Mouse (Mus musculus): Measurements from ENCODE around the gene Plcxd2.

Gene Plcxd2

GRCm38 (mm10) chr16:45990901-45991676, 18.9 kb downstream of the Plcxd2 start:
- DNase-seq (ENCODE audit: low read depth, low spot score), result peak; percentile 49

GRCm38 (mm10) chr16:45986236-45986635, 23.8 kb downstream of the Plcxd2 start:
- DNase-seq (ENCODE audit: low read depth, low spot score), result no peak

- no peak for DNase-seq (ENCODE audit: low read depth, low spot score)
Observed at GRCm38 (mm10) chr16:45984610-45985606, 25.1 kb downstream of the Plcxd2 start.

- no peak for DNase-seq (ENCODE audit: low read depth, low spot score)
Observed at GRCm38 (mm10) chr16:45976251-45976650, 33.8 kb downstream of the Plcxd2 start.

DNA sequence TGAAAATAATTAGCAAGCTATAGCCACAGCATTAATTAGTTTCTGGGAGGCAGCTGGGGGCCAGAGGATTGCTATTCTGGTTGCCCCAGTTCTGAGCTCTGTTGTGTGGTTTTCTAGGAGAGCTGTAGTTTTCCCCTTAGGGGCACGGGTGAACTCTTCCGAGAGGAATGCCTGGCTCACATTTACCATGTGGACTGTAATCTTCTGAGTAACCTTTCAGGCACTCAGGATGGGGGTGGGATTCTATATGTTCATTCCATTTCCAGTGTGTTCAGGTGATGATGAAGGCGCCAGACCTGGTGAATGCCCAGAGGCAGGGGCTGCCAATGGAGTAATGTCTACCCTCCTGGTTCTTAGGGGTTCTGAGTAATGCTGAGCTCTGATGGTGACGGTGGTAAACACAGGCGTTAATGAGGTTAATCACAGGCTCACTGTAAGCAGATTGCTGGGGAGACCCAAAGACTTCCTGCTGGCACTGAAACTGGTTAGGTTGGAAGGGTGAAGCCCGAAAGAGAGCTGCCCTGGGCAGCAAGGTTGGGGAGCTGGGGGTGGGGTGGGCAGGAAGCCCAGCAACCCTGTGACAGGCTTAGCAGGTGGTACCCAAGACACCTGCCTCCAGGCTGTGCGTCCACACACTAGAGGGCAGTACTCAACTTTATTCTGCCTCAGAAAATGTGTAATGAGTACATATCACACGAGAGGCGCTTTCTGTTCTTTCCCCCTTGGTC, 35.9 kb downstream of the Plcxd2 start:
- peak; percentile 11 for DNase-seq (ENCODE audit: low read depth, low spot score)

DNA sequence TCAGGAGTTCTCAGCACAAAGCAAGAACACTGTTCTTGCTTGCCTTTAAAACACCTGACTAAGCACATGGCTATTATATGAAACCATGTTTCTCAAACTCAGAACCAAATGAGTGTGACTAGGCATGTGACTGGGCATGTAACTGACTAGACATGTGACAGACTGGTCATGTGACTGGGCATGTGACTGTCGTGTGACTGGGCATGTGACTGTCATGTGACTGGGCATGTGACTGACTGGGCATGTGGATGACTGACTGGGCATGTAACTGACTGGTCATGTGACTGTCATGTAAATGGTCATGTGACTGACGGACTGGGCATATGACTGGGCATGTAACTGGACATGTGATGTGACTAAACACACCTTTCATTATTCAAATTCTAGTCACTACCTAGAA, 39.8 kb downstream of the Plcxd2 start:
- peak; percentile 32 for DNase-seq (ENCODE audit: low read depth, low spot score)

- DNase-seq (ENCODE audit: low read depth, low spot score), result no peak
Observed at GRCm38 (mm10) chr16:45968716-45969115, 41.3 kb downstream of the Plcxd2 start.

- peak; percentile 54 for DNase-seq (ENCODE audit: low read depth, low spot score)
Observed at GRCm38 (mm10) chr16:45967471-45967870, 42.5 kb downstream of the Plcxd2 start.

- DNase-seq (ENCODE audit: low read depth, low spot score), result no peak
Observed at GRCm38 (mm10) chr16:45966604-45967003, 43.4 kb downstream of the Plcxd2 start.

DNA sequence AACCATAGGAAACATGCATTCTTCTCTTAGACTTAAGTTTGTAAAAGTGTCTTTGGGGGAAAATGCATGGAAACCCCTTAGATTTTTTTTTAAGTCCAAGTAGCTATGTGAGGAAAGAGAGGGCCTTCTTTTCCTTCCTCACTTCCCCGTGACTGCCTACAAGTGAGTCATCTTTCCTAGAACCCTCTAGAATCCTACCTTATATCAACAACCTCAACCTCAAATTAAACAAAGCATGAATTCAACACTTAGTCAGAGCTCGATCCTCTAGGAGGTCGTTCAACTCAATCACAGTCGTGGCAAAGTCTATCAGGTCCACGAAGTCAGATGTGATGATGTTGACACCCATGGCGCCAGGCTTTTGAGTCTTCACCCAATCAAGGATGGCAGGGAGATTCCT, 45.2 kb downstream of the Plcxd2 start:
- DNase-seq (ENCODE audit: low read depth, low spot score), result no peak

DNA sequence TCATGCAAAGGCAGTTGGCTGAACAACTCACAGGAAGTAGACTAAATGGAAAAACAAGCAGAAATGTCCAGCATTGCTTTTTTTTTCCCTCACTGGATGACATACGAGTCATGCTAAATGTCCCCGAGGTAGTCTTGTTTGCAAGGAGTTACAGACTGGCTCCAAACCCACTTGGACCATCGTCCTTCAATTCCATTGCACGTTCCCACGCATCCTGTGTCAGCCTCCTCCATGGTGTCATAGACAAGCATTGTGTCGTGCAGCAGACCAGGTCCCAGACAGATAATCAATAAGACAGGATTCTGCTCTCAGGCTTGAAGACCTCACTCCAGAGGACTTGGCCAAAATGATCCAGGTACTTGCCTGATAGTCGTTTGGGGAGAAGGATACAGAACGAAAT, 46.2 kb downstream of the Plcxd2 start:
- DNase-seq (ENCODE audit: low read depth, low spot score), result no peak

- no peak for DNase-seq (ENCODE audit: low read depth, low spot score)
Observed at GRCm38 (mm10) chr16:45963088-45963487, 46.9 kb downstream of the Plcxd2 start.

DNA sequence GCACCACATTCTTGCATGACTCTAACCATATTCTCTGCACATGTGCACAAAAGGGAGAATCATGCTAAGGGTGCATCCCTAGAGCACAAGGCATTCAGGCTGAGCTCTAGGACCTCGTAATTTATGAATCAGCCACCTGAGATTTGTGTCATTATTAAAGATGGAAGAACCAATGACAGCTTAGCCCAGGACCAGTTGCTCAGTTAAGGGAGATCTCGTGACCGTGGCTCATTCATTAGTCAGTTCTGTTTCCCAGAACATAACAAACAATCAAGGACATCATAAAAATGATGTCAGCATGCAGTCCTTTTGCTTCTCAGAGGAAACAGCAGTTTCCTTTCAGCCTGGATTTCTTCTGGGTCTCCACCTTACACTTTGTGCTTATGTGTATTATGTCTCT, 49.0 kb downstream of the Plcxd2 start:
- DNase-seq (ENCODE audit: low read depth, low spot score), result no peak

- no peak for DNase-seq (ENCODE audit: low read depth, low spot score)
Observed at GRCm38 (mm10) chr16:45956390-45956950, 53.5 kb downstream of the Plcxd2 start.

DNA sequence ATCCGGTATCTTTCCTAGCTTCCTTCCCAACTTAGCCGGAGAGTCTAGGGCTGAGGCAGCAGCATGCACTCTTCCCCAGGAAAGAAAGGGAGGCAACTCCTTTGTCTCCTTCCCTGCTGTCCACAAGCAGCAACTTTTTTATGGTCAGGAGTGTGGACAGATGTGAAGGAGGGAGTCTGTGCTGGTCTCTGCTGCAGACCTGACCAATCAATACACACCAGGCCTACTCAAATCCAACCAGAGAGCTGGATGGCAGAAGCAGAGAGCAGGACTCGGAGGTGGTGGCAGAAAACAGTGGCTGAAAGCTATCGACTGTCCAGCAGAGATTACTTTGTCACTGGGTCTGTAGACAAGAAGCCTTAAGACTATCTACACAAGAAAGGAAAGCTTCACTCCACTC, 56.6 kb downstream of the Plcxd2 start, which contains the start of gene Phldb2:
Gene Phldb2, minus strand, starts transcription at position 205 of the 400 bp plus-strand sequence.
- no peak for DNase-seq (ENCODE audit: low read depth, low spot score)

DNA sequence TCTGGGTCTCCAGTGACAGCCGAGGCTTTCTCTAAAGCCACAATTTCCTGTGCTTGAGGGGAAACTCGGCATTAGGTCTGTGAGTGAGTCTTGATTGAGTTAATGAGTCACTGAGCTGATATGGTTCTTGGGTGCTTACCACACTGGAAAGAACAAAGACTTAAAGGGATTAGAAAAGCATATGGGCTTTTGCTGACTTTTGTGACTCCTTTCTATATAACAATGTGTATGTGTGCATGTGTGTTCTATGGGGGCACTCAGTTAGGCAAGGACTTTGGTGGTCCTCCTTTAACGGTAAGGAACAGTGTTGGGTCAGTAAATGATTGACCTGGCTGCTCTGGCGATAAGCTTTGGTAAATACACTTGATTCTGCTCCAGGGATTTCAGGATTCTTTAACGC, 57.5 kb downstream of the Plcxd2 start:
- DNase-seq (ENCODE audit: low read depth, low spot score), result peak; percentile 24

GRCm38 (mm10) chr16:45952035-45952434, 58.0 kb downstream of the Plcxd2 start:
- no peak for DNase-seq (ENCODE audit: low read depth, low spot score)

DNA sequence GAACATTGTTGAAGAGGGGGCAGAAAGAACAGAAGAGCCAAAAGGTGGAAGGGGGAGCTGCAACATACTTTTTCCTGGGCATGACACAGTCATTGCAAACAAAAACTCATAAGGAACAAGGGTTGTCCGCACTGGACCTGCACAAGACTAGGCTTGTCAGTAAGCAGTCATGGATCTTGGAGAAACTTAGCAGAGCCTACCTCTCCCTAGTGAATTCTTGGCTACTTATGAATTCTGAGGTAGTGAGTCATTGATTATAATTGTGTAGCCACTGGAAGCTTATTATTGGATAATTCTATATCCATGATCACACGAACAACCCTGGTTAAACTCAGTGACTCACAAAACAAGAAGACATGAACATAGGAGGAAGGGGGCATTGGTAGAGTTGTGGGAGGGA, 63.7 kb downstream of the Plcxd2 start:
- no peak for DNase-seq (ENCODE audit: low read depth, low spot score)

DNA sequence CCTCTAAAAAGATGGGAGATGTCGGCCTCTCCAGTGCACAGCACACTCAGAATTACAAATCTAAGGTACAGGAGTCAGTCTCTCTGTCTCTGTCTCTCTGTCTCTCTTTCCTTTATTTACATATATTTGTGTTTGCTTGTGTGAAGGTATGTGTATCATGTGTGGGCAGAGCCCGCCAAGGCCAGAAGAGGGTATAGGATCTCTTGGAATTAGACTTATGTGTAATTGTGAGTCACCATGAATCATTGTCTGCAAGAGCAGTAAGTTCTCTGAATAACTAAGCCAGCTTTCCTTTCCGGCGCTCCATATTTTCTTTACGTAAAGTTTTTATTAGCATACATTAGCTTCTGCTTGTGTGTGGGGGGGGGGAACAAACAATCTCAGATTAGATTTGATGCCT, 64.4 kb downstream of the Plcxd2 start:
- DNase-seq (ENCODE audit: low read depth, low spot score), result no peak

DNA sequence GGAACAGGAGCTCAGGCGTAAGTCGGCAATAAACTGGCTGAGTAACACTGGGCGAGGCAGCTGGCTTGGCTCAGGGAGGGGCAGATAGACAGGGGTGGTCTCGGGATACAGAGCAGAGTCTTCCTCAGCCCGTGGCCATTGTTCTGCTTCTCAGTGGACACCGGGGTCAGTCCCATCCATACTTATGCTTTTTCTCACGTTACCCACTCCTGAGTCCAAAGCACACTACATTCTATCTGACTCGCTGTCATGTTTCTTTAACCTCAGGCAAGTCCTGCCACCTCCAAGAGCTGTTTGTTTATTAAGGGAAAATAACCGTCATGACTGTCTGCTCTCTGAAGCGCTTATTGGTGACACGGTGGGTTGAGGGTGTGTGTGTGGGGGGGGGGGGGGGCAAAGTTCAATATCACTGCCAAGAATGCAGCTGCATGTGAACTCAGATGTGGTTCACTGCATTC, 64.8 kb downstream of the Plcxd2 start:
- DNase-seq (ENCODE audit: low read depth, low spot score), result no peak

DNA sequence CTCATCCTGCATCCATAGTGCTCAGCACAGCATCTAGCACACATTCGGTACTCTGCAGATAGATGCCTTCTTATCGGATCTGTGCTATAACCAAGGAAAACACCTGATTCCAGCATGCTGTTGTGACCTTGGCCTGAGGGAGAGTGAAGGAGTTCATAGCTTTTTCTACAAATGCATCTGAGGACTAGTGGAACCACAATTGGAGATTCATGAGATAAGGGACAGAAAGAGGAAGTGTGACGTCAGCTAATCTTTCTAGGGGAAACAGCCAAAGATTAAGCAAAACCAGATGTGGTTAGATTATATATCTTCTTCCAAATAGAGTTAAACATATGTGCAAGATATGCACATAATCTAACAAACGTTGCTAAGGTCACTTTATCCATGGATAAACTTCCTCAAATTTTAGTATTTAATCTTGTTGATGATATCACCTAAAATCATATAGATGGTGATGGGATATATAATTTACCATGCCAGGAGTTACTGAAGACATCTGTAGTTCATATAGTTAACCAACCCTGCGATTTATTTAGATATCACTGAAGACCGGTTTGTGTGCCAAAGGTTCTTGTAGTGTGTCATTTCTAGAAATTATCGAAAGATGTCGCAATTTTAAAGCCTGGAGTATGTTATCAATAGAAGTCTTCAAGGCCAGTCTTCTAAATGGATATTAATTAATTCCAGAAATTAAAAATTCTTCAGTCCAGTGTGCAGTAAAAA, 67.7 kb downstream of the Plcxd2 start:
- peak; percentile 79 for DNase-seq (ENCODE audit: low read depth, low spot score)

All from CD4-positive helper T cell, adult 2 months (primary cell).